Mouse (Mus musculus) liver, embryonic 18 days (tissue): ENCODE measurements around the gene Olfr394. TPM values are rescaled to one million over a fixed set of nuclear protein-coding genes. Genes with fewer than 3 reads are reported as not detected.

ENCODE experiments used
- polyA plus RNA-seq: library from polyadenylated mRNA; depleted of rRNA; stranded (reverse); fragments of >200 nt; gene quantifications from 2 replicates; pipeline ENCODE4 v1.2.3, GENCODE M21; 2012; rRNA removed

Olfr394 gene
- not detected in 2 replicates for polyA plus RNA-seq

GRCm38 (mm10) chr11:73890671-73891070, at the start of gene Olfr394:
Olfr394 (minus strand) TSS chr11:73890771.

GRCm38 (mm10) chr11:73936377-73936776, 45.8 kb upstream of the Olfr394 start, which contains the start of gene Olfr23:
Olfr23 (plus strand) TSS chr11:73936677.

GRCm38 (mm10) chr11:73909199-73909598, 18.6 kb upstream of the Olfr394 start, which contains the start of gene Olfr395:
Olfr395 (minus strand) TSS chr11:73909299.

GRCm38 (mm10) chr11:73851354-73851753, 39.2 kb downstream of the Olfr394 start, which contains the start of gene Olfr393:
Olfr393 (minus strand) TSS chr11:73851454.

Other genes starting within 250 kb of the Olfr394 start
- not detected in 2 replicates for gene Zfp735, start 202.0 kb downstream of the Olfr394 start, polyA plus RNA-seq
- gene Olfr389, start 110.1 kb downstream of the Olfr394 start, polyA plus RNA-seq = not detected in 2 replicates
- not detected in 2 replicates for gene Olfr390, start 107.8 kb downstream of the Olfr394 start, polyA plus RNA-seq
- not detected in 2 replicates for gene Olfr391-ps, start 87.7 kb downstream of the Olfr394 start, polyA plus RNA-seq
- gene Olfr392, start 73.7 kb downstream of the Olfr394 start, polyA plus RNA-seq = not detected in 2 replicates
- gene Olfr393, start 39.3 kb downstream of the Olfr394 start, polyA plus RNA-seq = not detected in 2 replicates
- gene Olfr395, start 18.5 kb upstream of the Olfr394 start, polyA plus RNA-seq = not detected in 2 replicates
- gene Olfr23, start 45.9 kb upstream of the Olfr394 start, polyA plus RNA-seq = not detected in 2 replicates
- gene Olfr397, start 70.0 kb upstream of the Olfr394 start, polyA plus RNA-seq = not detected in 2 replicates
- gene Olfr398, start 99.6 kb upstream of the Olfr394 start, polyA plus RNA-seq = not detected in 2 replicates
- gene Olfr139, start 165.8 kb upstream of the Olfr394 start, polyA plus RNA-seq = not detected in 2 replicates
- not detected in 2 replicates for gene Olfr399, start 165.8 kb upstream of the Olfr394 start, polyA plus RNA-seq
- not detected in 2 replicates for gene Zfp616, start 179.2 kb upstream of the Olfr394 start, polyA plus RNA-seq
- not detected in 2 replicates for gene Olfr401, start 222.9 kb upstream of the Olfr394 start, polyA plus RNA-seq